25 mouse cellular contexts compared by ENCODE assay signal in genomic region chr14:46971802-46972201, GRCm38 (mm10).
"Had no signal": no experiment of that assay in that cellular context is flagged by ENCODE, and none has a peak within 500 bp of the region (broad histone marks: within the 10 kb centered on the region; RNA-seq: fewer than 3 reads in every experiment).

No protein-coding gene starts in this region.

- DNase-seq: left cerebral cortex, postnatal 4 days; liver; liver, embryonic 13.5 days; liver, postnatal 0 days; lung, adult 18-20 months; lung, adult 2 months; lung, embryonic 14.5 days; lung, postnatal 10 days; lung, postnatal 14 days; lung, postnatal 36 days; lung, postnatal 4 days; midbrain, embryonic 14.5 days had no signal

- H3K4me3 ChIP-seq: limb, embryonic 10.5 days; limb, embryonic 12.5 days; limb, embryonic 13.5 days; limb, embryonic 15.5 days; liver, embryonic 12.5 days; liver, embryonic 13.5 days; liver, embryonic 15.5 days; lung, embryonic 15.5 days; megakaryocyte, embryonic 14.5 days; midbrain, embryonic 10.5 days; midbrain, embryonic 12.5 days; midbrain, embryonic 13.5 days; midbrain, embryonic 15.5 days; myocyte had no signal

- H3K27me3 ChIP-seq: limb, embryonic 12.5 days; limb, embryonic 13.5 days; limb, embryonic 15.5 days; lung, embryonic 15.5 days; midbrain, embryonic 12.5 days; midbrain, embryonic 13.5 days; midbrain, embryonic 15.5 days had no signal

- H3K36me3 ChIP-seq: limb, embryonic 10.5 days; limb, embryonic 12.5 days; limb, embryonic 15.5 days; liver, embryonic 12.5 days; liver, embryonic 13.5 days; liver, embryonic 15.5 days; lung, embryonic 15.5 days; midbrain, embryonic 10.5 days; midbrain, embryonic 12.5 days; midbrain, embryonic 13.5 days; midbrain, embryonic 15.5 days had no signal
